Mouse (Mus musculus) myocyte (in vitro differentiated cells): ENCODE results near the gene Pdzrn4.

ENCODE experiments used
- E2F4 ChIP-seq: IDR thresholded peaks from one replicate; pipeline ENCODE4 v1.6.1; 2011; ENCODE audit warnings: mild to moderate bottlenecking, control low read depth, moderate library complexity; ENCODE audit not compliant: insufficient read depth
- MAX ChIP-seq: IDR thresholded peaks from one replicate; pipeline ENCODE4 v1.6.1; 2011; ENCODE audit warnings: low read depth, mild to moderate bottlenecking, control low read depth
- MYOG ChIP-seq, 3 experiments: IDR thresholded peaks; one replicate each; pipeline ENCODE4 v1.6.1; 2011; ENCODE audit warnings: control low read depth in 2 of 3, low read depth in 2 of 3, mild to moderate bottlenecking in 2 of 3; ENCODE audit not compliant: insufficient read length in 2 of 3, control insufficient read depth in 1 of 3, insufficient read depth in 1 of 3
- POLR2A ChIP-seq: IDR thresholded peaks from one replicate; pipeline ENCODE4 v1.6.1; 2011; ENCODE audit warnings: low read depth, mild to moderate bottlenecking, control low read depth, moderate library complexity; ENCODE audit not compliant: insufficient read length
- POLR2AphosphoS2 ChIP-seq: IDR thresholded peaks from one replicate; pipeline ENCODE4 v1.6.1; 2011; ENCODE audit warnings: low read depth, control low read depth; ENCODE audit not compliant: insufficient read length
- REST ChIP-seq: IDR thresholded peaks from one replicate; pipeline ENCODE4 v1.6.1; 2011; ENCODE audit warnings: mild to moderate bottlenecking, control low read depth, moderate library complexity; ENCODE audit not compliant: insufficient read depth, insufficient read length
- TCF12 ChIP-seq: IDR thresholded peaks from one replicate; pipeline ENCODE4 v1.6.1; 2011; ENCODE audit warnings: mild to moderate bottlenecking, control low read depth; ENCODE audit not compliant: poor library complexity, insufficient read depth, severe bottlenecking
- USF1 ChIP-seq: IDR thresholded peaks from one replicate; pipeline ENCODE4 v1.6.1; 2011; ENCODE audit warnings: low read depth, mild to moderate bottlenecking, control low read depth, moderate library complexity

DNA sequence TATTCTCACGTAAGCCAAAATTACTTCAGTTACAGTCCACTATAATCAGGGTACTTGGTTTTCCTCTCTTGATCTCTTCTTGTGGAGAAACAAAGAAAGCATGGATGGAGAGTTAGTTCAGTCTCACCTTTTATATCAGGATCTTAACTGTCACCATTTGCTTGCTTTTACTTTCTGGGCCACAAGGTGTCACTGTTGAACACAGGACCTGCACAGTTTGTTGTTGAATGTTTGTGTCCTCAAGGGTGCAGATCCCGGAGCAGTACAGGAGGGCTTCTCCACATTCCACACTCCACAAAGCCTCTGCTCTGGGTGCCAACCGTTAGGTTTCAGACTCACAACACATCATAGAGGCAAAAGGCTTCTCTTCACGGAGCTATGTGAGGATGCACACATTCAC is 130.1 kb downstream of the Pdzrn4 start:
- no peak for TF ChIP-seq POLR2A
- no peak for TF ChIP-seq REST
- no peak for TF ChIP-seq TCF12
- no peak for TF ChIP-seq USF1
- TF ChIP-seq MAX = no peak
- no peak for TF ChIP-seq MYOG (IDR thresholded peaks at IDR 0.05; ENCODE audit: control insufficient read depth in 1 of 3, insufficient read depth in 1 of 3, insufficient read length in 2 of 3, low read depth in 2 of 3)
- TF ChIP-seq POLR2AphosphoS2 = no peak
- no peak for TF ChIP-seq E2F4
